Mouse (Mus musculus): Measurements from ENCODE around the gene Parp1.

- TF ChIP-seq CTCF (IDR thresholded peaks at IDR 0.05; ENCODE audit: control insufficient read depth, insufficient read depth, insufficient replicate concordance, low read depth, low read length) (no peak), POLR2A (IDR thresholded peaks at IDR 0.05; ENCODE audit: control insufficient read depth, low read depth, low read length) (no peak)
Observed at GRCm38 (mm10) chr1:180601806-180602205, 33.1 kb downstream of the Parp1 start.
